Mouse (Mus musculus): ENCODE measurements around the gene Olfr629.
"Not testable (repeated sequence)": the region's sequence is repeated elsewhere in the genome, so short reads cannot be mapped to it uniquely, and the experiment has no call there.

Gene Olfr629

DNA sequence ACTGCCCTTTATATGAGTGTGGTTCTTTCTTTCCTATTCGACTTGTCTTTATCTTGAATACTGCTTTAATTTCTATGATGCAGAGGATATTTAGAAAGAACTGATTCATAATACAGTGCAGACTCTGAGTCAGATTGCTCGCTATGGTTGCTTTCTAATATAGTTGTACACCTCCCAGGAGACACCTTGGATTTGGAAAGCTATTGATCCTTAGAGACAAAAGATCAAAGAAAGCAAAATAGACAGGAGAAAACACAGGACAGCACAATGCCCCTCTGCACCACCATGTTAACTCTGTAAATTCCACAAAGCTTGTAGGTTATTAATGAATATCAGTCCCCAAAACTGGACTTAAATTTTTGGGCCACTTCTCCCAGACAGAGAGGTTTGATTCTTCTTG is at the start of gene Olfr629:
Olfr629 (minus strand) TSS at position 101 of the 400 bp plus-strand sequence.
- in situ Hi-C loops (cut with MboI, MseI): no loop called here

DNA sequence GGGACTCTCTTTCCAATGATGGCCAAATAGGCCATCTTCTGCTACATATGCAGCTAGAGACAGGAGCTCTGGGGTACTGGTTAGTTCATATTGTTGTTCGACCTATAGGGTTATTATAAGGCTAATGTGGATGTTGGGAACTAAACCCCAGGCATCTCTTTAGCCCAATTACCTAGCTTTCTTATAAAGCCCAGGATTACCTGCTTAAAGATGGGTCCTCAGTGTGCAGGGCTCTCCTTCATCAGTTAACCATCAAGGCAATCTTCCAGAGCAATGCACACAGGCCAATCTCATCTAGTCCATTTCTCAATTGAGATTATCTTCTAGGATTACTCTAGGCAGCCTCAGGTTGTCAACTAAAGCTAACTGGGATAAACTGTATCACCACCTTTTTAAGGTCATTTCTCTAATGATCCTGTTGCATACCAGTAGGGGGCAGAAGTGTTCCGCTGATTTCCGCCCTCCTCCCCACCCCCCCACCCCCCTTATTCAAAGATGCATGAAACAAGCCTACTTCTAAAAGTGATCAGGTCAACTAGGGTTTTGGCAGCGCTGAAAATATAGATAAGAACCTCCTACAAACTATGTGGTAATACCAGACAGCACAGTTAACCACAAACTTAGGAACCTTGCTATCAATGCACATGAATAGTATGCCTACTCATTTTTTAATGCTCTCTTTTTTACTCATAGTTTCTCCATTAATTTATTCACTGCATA is 48.1 kb upstream of the Olfr629 start:
- in situ Hi-C loops (cut with MboI, MseI): no loop called here

DNA sequence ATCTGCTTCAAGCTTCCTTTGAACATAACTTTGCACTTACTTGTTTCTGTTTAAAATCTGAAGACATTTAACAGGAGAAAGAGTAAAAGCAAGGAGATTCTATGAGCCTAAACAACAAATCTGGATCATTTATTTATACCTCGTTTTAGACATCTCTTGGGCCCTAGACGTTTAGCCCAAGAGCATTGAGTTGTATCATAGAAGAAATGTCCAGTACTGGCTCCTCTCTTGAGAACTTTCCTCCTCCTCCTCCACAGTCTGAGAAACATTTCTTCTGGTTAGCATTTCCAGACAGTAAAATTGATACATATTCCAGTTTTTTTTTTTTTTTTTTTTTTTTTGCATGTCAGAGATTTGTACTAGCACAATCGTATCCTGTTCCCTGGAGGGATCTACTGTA is 47.0 kb upstream of the Olfr629 start, which contains the start of gene Olfr67:
Olfr67 (minus strand) TSS at position 101 of the 400 bp plus-strand sequence.
- in situ Hi-C loops (cut with MboI, MseI): no loop called here

DNA sequence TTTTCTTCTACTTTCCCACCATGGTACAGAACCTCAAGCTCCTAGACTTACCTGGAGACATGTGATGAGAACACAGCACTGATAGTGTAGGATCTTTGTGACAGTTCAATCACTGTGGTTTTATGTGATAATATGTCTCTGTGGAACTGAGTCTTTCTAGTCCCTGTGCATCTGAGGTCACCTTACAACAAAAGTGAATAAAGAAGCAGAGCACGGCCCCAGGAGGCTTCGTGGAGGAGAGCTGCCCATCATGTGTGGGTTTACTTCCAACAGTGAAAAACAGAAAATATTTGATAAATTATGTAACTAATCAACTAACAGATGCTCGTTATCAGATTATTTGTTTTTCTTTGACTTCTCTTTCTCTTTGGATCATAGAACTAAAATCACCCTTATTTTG is 34.9 kb upstream of the Olfr629 start, which contains the start of gene Olfr68:
Olfr68 (minus strand) TSS at position 101 of the 400 bp plus-strand sequence.
- in situ Hi-C loops (cut with MboI, MseI): no loop called here

DNA sequence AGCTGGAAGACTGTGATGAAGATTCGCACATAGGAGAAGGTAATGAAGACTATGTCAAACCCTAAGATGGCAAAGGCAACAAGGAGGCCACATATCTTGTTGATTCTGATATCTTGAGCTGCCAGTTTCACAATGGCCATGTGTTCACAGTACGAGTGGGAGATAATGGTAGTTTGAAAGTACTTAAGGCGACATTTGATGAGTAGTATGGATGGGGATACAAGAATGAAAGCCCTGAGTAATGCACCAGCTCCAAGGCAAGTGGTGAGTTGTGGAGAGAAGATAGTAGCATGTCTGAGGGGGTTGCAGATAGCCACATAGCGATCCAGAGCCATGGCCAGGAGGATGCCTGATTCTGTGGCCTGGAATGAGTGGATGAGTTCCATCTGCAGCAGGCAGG is 32.9 kb upstream of the Olfr629 start:
- in situ Hi-C loops (cut with MboI, MseI): not testable (repeated sequence)

DNA sequence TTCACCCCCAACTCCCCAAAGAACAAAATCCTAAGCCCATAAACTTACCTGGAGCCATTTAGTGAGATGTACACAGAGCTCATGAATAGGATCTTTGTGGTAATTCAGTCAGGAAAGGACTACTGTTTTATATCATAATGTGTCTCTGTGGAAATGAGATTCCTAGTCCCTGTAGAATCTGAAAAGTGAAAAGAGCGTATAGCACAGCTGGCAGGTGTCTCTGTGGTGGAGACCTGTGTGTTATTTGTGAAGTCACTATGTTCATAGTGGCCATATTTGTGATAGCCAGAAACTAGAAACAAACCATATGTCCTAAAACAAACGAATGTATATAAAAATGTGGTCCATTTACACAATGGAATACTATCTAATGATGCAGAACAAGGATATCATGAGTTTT is 26.8 kb upstream of the Olfr629 start, which contains the start of gene Olfr69:
Olfr69 (minus strand) TSS at position 101 of the 400 bp plus-strand sequence.
- in situ Hi-C loops (cut with MboI, MseI): no loop called here

DNA sequence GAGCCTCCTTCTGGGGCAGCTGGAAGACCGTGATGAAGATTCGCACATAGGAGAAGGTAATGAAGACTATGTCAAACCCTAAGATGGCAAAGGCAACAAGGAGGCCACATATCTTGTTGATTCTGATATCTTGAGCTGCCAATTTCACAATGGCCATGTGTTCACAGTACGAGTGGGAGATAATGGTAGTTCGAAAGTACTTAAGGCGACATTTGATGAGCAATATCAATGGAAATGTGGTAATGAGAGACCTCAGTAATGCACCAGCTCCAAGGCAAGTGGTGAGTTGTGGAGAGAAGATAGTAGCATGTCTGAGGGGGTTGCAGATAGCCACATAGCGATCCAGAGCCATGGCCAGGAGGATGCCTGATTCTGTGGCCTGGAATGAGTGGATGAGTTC is 22.9 kb upstream of the Olfr629 start:
- in situ Hi-C loops (cut with MboI, MseI): not testable (repeated sequence)

DNA sequence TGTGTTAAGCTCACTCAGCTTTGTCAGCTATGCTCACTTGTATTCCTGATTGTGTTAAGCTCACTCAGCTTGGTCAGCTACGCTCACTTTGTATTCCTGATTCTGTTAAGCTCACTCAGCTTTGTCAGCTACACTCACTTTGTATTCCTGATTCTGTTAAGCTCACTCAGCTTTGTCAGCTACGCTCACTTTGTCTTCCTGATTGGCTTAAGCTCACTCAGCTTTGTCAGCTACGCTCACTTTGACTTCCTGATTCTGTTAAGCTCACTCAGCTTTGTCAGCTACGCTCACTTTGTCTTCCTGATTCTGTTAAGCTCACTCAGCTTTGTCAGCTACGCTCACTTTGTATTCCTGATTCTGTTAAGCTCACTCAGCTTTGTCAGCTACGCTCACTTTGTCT is 17.5 kb upstream of the Olfr629 start:
- in situ Hi-C loops (cut with MboI, MseI): not testable (repeated sequence)

DNA sequence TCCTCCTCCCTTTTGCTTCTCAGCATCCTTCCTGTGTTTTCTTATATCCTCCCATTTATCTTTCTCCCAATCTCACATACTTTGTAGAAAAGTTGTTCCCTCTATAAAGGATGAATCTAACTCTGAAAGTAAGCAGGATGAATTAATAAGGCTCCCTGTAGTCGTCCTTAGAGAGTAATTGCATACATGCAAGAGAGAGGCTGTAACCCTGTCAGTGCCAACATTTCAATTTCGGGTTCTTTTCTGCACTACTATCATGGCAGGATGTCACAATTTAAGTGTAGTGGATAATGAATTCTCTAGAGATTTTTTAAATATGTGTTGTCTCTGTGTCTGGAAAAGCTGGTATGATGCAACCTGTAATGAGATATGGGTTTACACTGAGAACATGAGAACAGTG is 12.5 kb upstream of the Olfr629 start, which contains the start of gene Olfr630:
Olfr630 (minus strand) TSS at position 101 of the 400 bp plus-strand sequence.
- in situ Hi-C loops (cut with MboI, MseI): no loop called here

DNA sequence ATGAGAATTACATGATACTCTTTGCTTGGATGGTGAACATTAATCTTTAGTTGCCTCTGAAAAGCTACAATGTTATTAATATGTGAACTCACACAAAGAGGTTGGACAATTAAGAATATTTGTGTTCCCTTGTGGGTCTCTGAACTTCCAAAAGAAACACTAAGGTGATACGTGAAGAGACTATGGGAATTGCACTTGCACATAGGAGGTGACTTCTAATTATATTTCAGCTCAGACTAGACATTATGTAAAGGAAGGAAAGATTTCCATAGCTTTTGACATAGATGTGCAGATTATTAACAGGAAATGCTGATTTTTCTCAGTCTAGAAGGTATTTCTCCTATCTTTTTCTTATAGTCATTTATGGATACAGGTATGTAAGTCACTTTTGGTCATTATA is 14.7 kb downstream of the Olfr629 start, which contains the start of gene Olfr628:
Olfr628 (plus strand) TSS at position 301 of the 400 bp plus-strand sequence.
- in situ Hi-C loops (cut with MboI, MseI): no loop called here

DNA sequence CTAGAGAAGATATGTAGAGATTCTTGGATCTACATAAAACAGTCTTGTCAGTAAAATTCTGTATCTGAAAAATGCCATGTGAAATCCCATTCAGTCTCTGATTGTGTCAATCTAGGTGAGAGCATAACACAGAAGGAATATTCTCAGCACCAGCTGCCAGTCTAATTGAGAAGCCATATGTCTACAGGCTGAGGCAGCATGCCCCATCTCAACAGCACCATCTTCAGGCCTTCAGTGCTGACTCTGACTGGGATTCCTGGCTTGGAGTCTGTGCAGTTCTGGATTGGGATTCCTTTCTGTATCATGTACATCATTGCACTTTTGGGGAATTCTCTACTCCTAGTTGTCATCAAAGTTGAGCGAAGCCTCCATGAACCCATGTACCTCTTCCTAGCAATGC is 28.3 kb downstream of the Olfr629 start:
- in situ Hi-C loops (cut with MboI, MseI): not testable (repeated sequence)

DNA sequence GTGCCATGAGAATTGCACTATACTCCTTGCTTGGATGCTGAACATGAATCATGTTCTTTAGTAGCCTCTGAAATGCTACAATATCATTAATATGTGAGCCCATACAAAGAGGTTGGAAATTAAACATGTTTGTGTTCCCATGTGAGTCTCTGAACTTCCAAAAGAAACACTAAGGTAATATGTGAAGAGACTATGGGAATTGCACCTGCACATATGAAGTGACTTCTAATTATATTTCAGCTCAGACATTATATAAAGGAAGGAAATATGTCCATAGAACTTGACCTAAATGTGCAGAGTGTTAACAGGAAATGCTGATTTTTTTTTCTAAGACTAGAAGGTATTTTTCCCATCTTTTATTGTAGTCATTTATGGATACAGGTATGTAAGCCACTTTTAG is 30.4 kb downstream of the Olfr629 start, which contains the start of gene Olfr243:
Olfr243 (plus strand) TSS at position 301 of the 400 bp plus-strand sequence.
- in situ Hi-C loops (cut with MboI, MseI): no loop called here

DNA sequence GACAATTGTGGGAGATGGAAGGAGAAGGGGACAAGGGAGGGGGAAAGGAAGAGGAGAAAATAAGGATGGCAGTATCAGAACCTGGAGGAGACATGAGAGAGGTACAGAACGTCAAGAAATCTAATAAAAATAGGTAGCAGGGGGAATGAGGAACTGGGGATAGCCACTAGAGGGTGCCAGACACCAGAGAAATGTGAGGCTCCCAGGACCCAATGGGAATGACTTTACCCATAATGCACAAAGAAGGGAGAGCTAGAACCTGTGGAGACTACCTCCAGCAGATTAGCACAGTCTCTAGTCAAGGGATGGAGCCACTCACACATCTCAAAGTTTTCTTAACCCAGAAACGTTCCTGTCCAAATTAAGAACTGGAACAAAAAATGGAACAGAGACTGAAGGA is 32.7 kb downstream of the Olfr629 start:
- in situ Hi-C loops (cut with MboI, MseI): no loop called here

DNA sequence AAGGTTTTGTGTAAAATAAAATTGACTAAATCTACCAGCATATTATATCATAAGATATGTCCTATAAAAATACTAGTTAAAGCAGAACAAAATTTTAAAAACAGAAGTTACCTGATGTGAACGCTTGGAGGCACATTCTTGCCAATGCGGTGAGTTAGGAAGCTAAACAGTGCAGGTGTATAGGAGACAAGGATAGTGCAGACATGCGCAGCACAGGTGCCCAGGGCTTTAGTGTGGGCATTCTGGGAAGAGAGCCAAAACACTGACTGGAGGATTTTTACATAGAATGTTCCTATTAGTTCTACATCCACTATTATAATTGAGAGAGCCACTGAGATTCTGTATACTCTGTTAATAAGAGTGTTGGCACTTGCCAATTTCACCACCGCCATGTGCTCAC is 45.3 kb downstream of the Olfr629 start:
- in situ Hi-C loops (cut with MboI, MseI): no loop called here
